Mouse (Mus musculus) CD4-positive helper T cell, adult 2 months (primary cell): ENCODE data around the gene Dchs2.
A peak's percentile ranks its signal among the peaks of the same experiment; 100 is the strongest.
"Not testable (repeated sequence)": the region's sequence is repeated elsewhere in the genome, so short reads cannot be mapped to it uniquely, and the experiment has no call there.

Experiments used
- DNase-seq: peaks from one replicate; pipeline ENCODE4 v3.0.0-alpha.2; 2012; ENCODE audit warnings: low read depth, missing footprints, low spot score

The Dchs2 gene

DNA sequence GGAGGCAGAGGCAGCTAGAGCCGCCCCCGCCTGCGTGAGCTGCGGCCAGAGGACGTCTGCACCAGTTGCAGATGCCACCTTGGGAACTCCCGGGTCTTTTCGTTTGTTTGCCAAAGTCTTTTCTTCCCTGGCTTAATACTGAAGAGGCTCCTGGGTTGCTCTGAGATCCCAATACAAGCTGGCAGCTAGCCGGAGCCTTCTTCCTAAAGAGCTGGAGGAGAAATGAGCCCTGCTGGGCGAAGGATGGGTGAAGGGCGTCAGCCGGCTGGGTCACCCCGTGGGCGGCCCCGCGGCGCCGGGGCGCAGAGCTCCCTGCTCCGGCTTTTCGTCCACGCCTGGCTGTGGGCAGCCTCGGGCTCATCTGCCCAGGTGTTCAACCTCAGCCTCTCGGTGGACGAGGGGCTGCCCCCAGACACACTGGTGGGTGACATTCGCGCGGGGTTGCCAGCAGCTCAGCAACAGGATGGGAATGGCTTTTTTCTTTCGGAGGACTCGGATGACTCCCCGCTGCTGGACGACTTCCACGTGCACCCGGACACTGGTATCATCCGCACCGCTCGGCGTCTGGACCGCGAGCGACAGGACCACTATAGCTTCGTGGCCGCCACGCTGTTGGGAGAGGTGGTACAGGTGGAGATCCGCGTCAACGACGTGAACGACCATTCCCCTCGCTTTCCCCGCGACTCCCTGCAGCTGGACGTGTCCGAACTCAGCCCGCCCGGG, at the start of gene Dchs2:
Dchs2 (plus strand) TSS at position 223 of the 723 bp plus-strand sequence.
- DNase-seq, result no peak

DNA sequence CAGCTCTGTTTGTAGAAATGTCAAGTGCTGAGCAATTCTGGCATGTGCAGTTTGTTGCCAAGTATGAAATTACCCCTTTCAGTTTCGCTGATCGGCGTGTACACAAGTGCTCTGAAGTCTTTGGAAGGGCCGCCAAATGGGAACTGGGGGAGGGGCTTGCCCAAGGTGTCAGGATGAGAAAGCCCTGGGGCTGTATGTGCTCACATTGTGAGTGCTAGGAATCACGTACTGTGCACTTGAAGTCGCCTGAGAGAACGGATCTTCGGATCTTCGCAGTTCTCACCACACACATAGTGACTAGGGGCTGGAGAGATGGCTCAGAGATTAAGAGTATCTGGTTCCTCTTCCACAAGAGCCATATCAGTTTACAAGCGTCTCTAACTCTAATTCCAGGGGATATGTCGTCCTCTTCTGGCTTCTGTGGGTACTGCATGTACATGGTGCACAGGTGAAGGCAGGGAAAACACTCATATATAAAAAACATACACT, 47.1 kb upstream of the Dchs2 start:
- peak; percentile 58 for DNase-seq

DNA sequence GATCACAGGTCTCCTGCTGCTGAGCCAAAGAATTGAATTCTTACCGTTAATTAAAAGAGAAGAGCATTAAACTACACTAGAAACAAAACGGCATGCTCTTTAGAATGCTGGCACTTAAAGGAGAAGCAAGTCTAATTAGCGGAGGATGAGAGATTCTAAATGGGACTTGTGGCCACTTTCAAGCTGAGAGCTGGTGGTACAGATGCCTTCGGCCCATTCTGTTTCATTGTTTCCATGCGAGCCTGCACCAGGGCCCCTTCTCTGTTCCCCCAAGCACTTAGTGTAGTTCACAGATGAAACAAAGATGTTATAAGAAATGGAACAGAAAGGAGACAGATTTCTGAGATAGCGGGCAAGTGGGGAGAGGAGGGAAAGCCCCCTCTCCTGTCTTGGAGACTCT, 30.2 kb upstream of the Dchs2 start:
- no peak for DNase-seq

DNA sequence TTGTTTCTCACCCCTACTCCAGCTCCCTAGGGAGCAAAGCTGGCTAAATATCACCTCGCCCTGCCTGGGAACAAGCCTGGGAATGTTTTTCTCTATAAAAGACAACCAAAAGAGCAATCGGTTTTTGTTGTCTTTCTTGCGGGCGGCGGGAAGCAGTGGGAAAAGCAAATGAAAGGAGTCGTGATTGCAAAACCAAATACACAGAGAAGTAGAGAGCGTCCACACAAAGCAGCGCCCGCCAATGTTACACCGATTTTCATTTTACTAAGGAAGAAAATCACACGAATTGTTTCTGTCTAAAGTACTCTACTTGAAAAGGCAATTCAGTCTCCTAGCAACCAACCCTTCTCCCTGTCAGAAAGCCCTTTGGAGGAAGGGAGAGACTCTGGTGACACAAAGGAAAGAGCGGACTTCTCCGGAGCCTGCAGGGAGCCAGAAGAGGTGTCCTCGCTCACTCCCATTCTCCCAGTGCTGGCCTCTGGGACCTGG, 29.2 kb upstream of the Dchs2 start:
- DNase-seq, result no peak

DNA sequence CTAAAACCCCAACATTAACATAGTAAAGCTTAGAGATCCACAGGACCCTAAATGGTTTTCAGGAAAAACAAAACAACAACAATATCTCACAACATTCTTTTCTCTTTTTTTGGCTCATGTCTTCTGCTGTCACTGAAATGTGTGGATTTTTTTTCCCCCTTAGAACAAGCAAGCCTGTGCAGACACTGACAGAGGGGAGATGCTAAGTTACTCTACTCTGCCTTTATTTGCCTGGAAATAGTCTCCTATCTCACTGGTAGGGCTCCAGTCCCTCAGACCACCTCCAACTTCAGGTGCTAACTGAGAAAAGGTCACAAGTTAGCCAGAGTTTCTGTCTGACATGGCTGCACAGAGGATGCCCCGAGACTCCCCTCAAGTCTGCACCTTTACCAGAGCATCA, 28.6 kb upstream of the Dchs2 start:
- no peak for DNase-seq

DNA sequence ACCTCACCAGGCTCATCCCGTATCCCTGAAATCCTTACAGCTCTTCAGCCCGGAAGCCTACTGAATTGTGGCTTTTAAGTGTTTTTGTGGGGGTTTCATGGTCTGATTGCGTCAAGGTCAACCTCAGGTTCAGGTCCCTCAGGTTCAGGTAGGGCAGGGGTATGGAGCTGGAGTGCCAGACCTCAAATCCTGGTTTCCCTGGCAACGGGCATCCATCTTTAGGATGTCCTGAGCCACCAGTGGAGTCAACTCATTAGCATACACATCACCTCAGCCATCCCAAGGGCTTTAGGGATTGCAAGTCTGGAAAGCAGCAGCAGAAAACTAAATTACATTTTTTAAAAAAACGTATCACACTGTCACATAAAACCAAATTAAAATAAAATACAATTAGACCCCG, 28.1 kb upstream of the Dchs2 start:
- DNase-seq, result no peak

DNA sequence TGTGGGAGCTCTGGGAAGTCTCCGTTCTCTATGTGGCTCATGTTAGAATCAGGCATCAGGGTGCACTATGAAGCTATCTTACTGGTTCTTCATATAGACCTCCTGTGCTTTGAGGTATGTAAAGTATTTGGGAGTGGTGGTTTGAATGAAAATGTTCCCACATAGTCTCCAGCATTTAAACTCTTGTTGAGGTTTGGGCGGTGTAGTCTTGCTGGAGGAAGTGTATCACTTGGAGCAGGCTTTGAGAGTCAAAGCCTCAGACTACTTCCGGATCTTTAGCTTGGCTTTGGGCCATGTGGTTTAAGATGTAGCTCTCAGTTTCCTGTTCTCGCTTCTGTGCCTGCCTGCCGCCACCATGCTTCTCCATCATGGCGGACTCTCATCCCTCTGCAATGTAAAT, 25.5 kb upstream of the Dchs2 start:
- DNase-seq, result no peak

DNA sequence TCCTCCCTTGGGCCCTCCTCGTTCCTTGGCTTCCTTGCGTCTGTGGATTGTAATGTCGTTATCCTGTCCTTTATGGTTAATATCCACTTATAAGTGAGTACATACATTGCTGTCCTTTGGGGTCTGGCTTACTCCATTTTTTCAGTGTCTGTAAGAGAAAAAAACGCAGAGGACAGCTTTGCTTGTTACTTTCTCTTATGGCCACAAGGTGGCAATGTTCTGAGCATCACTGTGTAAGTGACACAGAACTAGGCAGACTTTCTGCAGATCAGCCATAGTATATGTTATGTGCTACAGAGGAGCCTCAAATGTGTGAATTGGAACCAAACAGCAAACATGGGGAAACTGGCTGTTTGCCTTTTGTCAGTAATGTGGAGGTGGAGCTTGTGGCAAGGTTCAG, 17.6 kb upstream of the Dchs2 start:
- DNase-seq, result no peak

DNA sequence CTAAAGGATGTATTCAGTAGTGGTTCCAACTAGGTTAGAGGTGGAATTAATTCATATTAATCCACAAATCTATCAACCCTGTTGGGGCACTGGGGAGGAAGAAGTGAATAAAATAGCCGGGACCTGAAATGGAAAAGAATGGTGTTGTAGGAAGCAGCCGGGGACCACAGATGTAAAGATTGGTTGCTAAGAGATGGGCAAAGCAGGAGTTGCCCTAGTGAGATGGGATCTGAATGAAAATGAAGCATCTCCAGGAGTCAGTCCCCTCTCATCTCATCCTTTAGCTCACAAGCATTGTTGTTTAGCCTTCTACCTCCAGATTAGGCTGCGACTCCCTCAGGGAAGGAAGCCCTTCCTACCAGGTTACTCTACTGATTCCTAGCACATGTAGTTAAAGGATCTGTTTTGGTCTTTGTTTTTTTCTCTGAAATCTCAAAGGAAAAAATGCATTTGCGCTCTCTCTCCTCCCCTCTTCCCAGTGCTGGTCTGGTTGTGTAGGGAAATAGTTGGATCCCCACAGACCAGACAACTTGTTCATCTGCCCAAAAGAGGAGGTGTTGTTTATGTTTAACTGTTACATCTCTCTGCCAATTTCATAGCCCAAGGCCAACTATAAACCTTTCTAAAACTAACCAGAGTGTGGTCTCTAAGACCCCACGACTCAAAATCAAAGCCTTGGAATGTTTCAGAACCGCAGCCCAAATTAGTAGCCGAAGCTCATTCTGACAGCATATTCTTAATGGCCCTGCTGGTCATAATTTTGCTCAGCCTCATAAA, 16.1 kb upstream of the Dchs2 start:
- DNase-seq, result no peak

DNA sequence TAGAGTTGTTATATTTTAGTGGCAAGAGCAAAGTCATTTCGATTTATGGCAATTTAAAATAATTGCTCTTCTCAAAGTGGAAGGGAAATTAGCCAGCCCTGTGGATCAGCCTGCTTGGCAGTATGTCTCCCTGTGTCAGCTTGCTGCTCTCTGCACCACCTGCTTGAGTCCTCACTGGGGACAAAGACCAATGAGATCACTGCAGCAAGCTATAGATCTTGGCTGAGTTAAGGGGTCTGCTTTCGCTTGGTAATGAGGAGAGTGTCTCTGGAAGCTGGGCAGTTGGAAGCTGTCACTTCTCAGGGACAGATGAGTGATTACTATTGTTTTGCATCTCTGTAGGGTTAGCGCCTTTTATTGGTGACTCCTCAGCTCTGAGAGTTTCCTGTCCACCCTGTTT, 14.9 kb upstream of the Dchs2 start:
- no peak for DNase-seq

DNA sequence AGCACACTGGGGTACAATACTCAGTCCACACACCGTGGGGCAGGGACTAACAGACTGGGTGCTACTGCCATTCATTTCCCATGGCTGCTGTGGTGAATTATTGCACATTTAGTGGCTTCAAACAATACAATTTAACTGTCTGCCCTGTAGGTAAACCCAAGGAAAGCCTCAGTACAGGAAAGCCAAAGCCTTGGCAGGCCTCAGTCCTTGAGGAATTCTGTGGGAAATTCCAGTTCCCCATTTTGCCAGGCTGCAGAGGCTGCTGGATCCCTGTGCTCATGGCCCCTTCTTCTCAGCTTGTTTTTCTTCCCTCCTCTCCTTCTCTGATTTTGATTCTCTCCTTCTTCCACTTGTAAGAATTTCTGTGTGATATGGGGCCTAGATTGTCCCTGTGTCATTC, 12.8 kb upstream of the Dchs2 start:
- DNase-seq, result no peak

DNA sequence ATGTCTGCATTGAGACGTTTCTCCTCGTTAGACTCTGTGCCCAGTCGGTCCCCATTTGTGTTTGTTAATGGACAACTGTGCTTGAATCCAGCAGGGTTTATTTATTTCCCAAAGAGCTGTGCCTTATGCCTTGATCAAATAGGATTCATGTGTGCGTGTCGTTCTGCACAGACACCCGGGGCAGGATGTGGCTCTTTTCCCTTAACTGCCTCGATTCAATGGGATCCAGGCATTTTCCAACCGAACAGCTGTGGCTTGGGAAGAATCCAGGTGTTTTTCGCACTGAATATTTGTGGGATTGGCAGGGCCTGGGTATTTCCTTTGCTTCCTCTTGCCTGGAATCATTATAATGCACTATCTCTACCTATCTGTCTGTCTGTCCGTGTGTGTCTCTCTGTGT, 10.2 kb upstream of the Dchs2 start:
- DNase-seq, result no peak

DNA sequence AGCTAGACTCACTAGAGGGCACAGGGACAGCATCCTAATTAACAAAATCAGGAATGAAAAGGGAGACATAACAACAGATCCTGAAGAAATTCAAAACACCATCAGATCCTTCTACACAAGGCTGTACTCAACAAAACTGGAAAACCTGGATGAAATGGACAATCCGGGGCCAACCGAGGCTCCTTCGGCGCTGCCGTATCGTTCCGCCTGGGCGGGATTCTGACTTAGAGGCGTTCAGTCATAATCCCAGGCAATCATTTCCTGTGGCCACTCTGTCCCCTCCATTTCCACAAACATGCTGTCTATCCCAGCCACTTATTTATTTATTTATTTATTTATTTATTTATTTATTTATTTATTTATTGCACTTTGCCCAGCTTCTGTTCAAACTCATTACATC, 3.8 kb upstream of the Dchs2 start:
- DNase-seq, result not testable (repeated sequence)

DNA sequence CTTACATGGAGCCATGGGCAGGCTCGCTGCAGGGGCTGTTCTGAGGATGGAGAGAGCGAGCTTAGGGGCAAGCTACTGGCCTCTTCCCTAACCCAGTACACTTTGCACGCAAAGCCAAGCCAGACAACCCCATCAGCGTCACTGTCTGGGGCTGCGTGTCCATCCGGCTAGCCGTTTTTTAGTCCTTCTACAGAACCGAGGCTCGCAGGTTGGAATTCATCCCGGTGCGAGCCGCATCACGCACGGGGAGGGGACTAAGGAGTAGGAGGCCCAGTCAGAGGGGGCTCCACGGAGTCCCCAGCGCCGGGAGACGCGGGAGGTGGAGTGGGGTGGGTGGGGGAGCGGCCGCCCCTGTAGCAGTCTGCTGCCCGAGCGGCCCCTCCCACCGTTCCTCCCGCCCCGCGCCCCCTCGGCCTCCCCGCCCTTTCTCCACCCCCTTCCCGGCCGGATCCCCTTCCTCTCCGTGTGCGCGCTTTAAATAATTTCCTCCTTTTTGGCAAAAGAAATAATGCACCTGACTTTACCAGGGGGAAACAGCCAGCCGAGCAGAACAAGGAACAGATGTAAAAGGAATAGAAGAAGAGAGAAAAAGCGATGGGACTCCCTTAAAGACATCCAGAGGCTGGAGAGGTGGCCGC, 541 bp upstream of the Dchs2 start:
- DNase-seq, result no peak

DNA sequence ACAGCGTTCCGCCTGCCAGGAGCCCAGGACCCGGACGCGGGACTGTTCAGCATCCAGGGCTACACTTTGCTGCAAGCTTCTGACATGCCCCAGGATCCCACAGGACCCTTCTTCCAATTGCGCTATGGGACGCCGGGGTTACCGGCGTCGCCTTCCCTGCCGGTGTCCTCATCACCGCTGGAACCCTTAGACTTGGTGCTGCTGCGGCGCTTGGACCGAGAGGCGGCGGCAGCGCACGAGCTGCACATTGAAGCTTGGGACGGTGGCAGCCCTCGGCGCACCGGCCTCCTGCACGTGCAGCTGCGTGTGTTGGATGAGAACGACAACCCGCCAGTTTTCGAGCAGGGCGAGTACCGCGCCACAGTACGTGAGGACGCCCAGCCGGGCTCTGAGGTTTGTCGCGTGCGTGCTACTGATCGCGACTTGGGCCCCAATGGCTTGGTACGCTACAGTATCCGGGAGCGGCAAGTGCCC, 738 bp downstream of the Dchs2 start:
- no peak for DNase-seq

DNA sequence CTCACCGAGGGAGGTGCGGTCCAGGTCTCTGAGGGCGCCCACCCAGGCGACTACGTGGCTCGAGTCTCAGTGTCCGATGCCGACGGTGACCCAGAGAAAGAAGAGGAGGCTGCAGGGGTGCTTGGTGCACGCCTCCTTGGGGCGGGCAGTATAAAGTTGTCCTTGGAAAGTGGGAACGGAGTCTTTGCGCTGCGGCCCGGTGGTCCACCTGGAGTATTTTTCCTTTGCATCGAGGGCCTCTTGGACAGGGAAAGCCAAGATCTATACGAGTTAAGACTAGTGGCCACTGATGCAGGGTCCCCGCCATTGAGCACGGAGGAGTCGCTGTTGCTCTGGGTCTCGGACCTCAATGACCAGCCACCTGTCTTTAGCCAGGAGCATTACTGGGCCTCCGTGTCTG, 1.4 kb downstream of the Dchs2 start:
- DNase-seq, result no peak

DNA sequence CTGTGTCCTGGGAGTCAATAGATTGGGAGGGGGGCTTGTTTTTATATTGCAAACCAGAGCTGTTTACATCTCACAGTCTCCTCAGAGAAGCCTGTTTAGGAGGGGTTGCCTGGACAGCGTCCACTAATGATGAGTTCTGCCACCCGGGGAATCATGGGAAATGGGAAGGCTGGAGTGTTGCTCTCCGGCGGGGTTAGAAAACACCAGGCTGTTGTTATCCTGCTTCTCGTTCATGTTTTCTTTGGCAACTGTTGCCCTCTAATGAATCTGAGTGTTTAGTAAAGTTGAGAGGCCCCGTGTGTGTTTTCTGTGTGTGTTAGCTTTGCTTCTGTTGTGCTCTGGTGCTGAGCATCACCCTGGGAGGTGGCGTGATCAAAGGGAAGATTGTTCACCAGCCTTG, 8.7 kb downstream of the Dchs2 start:
- no peak for DNase-seq

DNA sequence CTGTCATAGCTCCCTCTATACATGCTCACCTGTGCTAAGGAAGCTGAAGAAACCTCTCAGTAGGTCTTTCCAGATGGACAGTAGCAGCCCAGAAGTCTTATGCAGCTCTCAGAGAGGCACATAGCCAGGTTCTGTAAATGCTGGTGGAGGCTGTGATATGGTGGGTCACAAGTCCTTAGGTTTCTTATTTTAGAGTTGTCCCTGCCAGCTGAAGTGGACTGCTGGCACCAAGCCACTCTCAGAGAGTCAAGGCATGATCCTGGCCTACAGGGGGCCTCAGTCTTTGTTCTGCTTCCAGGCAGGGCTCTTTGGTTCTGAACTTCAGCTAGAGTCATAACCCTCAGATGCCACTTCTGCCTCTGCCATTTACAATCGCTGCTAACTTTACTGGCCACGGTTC, 11.1 kb downstream of the Dchs2 start:
- no peak for DNase-seq

DNA sequence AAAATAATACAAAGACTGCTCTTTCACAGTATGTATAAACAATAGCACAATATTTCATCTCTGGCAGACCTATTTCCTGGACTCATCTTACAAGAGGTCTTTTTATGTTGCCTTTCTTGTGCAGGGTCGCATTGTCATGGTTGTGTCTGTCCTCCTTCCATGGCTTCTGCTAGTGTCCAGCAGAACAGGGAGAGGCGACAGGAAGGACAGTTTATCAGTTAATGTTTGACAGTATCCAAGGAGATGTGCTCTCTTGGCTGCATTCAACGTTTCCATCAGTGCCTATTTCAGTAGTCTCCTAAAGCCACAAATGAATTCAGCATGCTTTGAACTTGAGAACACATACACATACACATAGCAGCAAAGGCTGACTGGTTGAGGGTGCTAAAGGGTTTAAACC, 17.9 kb downstream of the Dchs2 start:
- DNase-seq, result no peak

DNA sequence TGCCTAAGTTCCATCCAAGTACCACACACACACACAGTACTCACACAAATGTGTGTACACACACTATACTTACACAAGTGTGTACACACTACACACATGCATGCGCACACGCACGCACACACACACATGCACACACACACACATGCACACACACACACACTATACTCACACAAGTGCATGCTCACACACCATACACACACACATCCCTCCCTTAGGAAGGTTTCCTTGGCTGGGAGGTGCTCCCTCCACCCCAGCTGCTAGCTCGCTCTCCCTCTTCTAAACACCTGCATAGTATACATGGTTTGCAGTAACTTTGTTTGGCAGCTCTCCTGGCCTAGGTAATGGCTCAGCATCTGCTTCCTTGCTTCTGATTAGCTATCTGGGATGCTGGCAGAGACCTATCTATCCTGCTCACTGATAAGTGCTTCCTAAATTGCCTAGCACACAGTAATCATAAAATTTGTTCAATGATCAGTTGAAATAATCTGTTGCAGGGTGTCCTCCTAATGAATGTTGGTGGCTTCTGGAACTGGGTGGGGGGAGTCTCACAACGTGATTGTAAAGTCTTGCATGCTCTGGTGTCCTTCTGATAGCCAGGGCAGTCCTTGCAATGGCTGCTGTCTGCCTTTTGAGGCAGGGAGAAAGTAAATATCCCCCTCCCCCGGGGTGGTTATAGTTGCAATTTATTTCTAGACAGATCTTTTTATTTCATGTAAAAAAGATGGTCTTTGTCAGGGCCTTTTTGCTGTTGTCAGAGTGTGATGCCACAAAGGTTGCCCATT, 19.7 kb downstream of the Dchs2 start:
- no peak for DNase-seq

DNA sequence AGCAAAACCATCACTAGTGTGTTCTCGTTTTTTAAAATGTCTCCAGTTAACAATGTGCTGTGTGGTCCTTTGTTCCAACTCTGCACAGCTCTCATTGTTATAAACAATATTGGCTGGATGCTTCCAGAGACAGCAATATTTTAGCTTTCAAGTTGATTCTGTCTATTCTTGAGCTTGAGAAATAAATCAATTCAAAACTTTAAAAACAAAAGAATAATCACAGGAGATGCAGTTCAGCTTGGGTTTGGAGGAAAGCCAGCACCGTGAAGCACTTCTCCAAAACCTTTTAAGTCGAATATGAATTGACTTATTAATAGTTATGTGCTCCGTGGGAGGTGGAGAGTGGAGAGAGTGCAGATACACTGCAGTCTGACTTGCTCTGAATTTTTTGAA, 20.3 kb downstream of the Dchs2 start:
- DNase-seq, result no peak

DNA sequence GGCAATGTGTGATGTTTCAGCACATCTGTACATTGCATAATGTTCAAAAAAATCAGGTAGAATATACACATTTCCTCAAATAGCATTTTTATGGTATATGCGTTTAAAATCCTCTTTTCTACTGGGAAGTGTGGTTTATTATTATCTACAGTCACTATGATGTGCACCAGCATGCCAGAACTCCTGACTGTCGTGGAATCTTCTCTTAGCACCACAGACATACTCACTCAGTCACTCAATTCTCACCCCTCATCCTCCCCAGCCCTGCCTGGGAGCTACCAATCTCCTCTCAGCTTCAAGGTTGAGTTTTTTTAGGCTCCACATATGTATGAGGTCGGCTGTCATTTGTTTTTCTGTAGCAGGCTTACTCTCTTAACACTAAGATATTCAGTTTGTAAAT, 20.8 kb downstream of the Dchs2 start:
- no peak for DNase-seq
